Mouse (Mus musculus): ENCODE measurements around the gene Cxcr4.

DNA sequence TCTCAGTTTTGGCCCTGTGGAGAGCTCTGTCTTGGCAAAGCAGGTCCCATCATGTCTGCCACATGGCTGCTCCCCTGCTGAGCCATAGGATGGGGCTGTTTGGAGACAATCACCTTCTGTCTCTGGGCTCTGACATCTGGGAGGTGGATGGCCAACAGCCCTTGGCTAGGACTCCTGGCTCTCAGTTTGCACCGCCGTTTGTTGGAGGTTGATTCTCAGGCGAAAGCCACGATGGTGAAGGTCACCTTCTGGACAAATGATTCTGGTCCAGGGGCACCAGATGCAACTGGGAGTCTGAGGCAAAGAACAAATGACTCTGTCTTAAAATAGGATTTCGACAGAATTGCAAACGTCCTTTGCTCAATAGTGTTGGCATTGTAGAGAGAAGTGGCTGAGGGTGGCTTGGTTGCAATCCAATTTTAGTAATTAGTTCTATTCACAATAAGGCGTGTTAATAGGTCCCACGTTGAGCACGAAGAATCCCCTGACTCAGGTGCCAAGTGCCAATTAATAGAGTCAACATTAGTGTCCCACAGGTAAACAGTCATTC, 30.7 kb downstream of the Cxcr4 start:
- no peak for TF ChIP-seq CTCF (IDR thresholded peaks at IDR 0.05)
- no peak for TF ChIP-seq POLR2A (IDR thresholded peaks at IDR 0.05; ENCODE audit: insufficient read depth, low read depth, low read length)

Measured in heart, adult 2 months (tissue).